Mouse (Mus musculus): ENCODE data around the gene Taf5.

Gene Taf5

DNA sequence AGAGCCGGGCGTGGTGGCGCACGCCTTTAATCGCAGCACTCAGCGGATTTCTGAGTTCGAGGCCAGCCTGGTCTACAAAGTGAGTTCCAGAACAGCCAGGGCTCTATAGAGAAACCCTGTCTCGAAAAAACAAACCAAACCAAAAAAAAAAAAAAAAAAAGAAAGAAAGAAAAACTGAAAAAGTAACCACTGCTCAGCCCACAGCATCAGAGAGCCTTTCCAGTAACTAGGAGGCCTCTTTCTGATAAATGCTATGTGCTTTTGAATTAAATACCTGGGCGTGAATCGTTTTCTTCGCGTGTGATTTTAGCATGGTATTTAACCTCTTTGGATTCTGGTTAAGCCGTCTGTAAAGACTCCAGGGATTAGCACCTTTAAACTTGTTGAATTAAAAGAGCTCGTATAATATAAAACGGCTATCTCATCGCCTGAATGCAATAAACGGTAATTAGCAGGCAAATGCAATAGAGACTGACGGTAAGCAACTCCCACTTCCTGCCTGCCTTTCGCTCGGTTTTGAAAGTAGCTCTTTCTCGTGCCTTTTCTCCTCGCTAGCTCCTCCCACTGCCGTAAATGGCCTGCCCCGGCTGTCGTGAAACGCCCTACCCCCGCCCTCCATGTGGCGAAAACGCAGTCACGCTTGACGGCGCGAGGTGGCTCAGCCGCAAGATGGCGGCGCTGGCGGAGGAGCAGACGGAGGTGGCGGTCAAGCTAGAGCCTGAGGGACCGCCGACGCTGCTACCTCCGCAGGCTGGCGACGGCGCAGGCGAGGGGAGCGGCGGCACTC, at the start of gene Taf5:
Gene Taf5 (plus strand): TSS at position 651 of the 787 bp plus-strand sequence.
- peak; percentile 95 to 98 for DNase-seq (ENCODE audit: low spot score in 2 of 2)

GRCm38 (mm10) chr19:47017831-47018230, 49.7 kb upstream of the Taf5 start:
- DNase-seq (ENCODE audit: low spot score in 2 of 2), result no peak

- DNase-seq (ENCODE audit: low spot score in 2 of 2), result no peak
These were observed 49.2 kb upstream of the Taf5 start for GRCm38 (mm10) chr19:47018330-47018729.

GRCm38 (mm10) chr19:47019326-47019725, 48.2 kb upstream of the Taf5 start:
- no peak for DNase-seq (ENCODE audit: low spot score in 2 of 2)

DNA sequence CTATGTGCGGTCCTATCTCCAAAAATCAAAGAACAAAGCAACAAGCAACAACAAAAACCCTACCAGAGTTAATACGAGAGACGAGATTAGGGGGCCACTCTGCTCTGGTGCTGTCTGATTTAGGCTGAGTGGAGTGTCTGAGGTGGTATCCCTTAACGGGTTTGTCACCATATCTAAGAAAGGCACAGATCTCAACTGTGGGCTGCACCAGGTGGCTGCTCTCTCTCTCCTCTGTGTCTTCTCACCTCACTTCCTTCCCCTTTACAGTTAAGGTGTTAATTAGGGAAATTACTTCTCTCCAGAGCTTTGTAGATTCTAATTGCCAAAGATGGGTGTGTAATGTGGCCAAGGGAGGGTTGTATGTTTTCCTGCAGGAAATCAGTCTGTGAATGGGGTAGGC, 44.8 kb upstream of the Taf5 start:
- DNase-seq (ENCODE audit: low spot score in 2 of 2), result no peak

DNA sequence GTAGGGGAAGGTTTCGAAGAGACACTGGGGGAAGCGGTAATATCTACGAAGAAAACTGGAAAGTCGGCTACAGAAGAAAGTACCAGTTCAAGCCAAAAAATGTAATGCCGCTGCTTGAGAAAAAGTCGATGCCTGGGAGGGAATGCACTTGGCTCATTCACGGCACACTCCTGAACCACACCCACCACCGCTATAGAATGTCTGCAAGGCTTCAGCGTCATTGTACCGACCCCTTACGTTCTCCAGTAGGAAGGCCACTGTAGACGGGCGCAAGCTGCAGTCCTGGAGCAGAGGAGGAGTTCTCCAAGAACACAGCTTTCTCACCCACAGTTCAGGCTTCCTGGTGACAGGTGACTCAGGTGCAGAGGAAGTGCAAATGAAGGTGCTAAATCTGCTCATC, 44.0 kb upstream of the Taf5 start:
- DNase-seq (ENCODE audit: low spot score in 2 of 2), result no peak

GRCm38 (mm10) chr19:47024954-47025353, 42.6 kb upstream of the Taf5 start:
- DNase-seq (ENCODE audit: low spot score in 2 of 2), result peak in 1 of 2 experiments; percentile 33

DNA sequence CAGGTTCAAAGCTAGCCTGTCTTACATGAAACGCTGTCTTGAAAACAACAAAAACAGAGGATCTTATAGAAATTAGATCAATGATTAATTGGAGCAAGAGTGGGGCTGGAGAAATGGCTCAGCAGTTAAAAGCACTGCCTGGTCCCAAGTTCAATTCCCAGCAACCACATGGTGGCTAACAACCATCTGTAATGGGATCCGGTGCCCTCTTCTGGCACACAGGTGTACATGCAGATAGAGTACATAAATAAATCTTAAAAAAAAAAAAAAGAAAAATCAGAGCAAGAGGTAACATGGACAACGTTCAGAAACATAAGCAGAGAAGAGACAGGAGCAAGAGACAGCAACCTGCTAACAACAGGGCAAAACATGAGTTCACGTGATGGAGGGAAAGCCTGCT, 41.0 kb upstream of the Taf5 start:
- DNase-seq (ENCODE audit: low spot score in 2 of 2), result no peak

DNA sequence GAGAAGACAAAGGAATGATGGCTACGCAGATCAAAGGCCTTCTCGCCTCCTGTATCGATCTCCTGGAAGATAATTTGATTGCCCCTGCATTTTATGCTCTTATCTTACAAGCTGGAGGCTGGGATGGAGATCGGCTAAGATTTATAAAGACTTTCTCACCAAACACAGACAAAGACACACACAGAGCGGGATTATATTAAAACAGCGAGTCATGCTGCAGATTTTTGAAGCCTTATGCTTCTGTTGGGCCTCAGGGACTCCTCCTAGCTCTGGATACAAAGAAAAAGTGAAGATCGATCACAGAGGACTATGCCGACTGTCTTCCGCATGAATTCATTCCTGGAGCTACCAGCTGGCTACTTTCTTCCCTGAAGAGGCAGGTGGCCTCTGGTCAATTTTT, 37.8 kb upstream of the Taf5 start:
- no peak for DNase-seq (ENCODE audit: low spot score in 2 of 2)

- no peak for DNase-seq (ENCODE audit: low spot score in 2 of 2)
These were observed 35.8 kb upstream of the Taf5 start for GRCm38 (mm10) chr19:47031770-47032169.

GRCm38 (mm10) chr19:47034916-47035315, 32.6 kb upstream of the Taf5 start:
- DNase-seq (ENCODE audit: low spot score in 2 of 2), result peak; percentile 63 to 64

GRCm38 (mm10) chr19:47036596-47036995, 30.9 kb upstream of the Taf5 start:
- DNase-seq (ENCODE audit: low spot score in 2 of 2), result no peak

- no peak for DNase-seq (ENCODE audit: low spot score in 2 of 2)
These were observed 26.6 kb upstream of the Taf5 start for GRCm38 (mm10) chr19:47040720-47041473.

DNA sequence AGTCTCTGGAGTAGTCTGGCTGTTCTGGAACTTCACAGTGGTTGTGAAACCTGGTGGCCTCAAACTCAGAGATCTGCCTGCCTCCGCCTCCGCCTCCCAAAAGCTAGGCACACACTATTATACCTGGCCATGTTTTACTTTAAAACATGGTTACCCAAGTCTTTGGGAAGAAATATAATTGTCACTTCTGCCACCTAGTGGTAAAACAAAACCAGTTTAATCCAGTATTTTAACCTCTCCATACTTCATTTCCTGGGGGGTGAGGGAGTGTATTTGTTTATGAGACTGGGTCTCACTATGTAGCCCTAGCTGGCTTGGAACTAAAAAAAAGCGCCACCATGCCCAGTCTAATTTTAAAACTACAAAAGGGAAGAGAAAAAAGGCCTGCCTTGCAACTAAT, 23.9 kb upstream of the Taf5 start:
- DNase-seq (ENCODE audit: low spot score in 2 of 2), result no peak

DNA sequence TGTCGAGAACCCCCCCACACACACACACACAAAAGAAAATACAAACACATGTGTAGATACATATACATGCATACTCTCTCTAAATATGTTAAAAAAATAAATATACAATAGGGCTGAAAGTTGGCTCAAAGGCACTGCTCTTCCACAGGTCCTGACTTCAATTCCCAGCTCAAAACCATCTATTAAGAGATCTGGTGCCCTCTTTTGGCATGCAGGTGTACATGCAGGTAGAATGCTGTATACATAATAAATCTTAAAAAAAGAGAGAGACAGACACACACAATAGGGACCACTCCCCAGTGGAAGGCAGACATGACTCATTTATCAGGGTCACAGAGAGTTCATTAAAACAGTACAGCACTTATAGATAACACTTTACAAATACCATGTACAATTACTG, 21.2 kb upstream of the Taf5 start:
- no peak for DNase-seq (ENCODE audit: low spot score in 2 of 2)

- no peak for DNase-seq (ENCODE audit: low spot score in 2 of 2)
These were observed 20.2 kb upstream of the Taf5 start for GRCm38 (mm10) chr19:47047236-47047833.

DNA sequence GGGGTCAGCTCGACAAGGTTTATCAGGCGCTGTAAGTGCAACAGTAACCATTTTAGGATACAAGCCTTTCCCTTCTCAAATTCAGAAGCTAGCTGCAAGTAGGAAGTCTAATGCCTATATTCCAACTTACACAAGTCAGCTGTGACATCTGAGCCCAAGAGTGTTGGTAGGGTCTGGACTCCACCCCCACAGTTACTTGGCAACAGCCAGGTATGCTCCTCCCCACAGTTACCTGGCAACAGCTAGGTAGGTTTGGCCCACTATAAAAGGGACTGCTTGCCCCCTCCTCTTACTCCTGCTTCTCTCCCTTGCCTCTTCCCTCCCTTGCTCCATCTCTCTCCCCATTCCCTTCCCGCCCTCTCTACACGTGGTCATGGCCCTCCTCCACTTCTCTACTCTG, 18.5 kb upstream of the Taf5 start:
- DNase-seq (ENCODE audit: low spot score in 2 of 2), result no peak

DNA sequence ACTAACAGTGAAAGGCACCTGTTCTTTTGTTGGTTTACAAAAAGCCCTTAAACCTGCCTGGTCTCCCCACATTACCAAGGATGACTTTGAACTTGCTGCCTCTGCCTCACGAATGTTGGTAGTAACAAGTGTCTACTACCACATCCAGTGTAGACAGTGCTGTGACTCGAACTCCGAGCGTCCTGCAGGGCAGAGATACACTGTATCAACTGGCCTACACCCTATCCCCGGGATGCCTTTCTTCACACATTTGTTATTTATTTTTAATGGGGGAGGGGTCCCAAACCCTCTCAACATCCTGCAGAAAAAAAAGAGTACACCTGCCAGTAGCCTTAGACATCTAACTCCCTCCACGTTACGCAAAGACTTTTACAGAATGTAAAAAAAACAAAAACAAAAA, 17.7 kb upstream of the Taf5 start:
- no peak for DNase-seq (ENCODE audit: low spot score in 2 of 2)

- peak; percentile 84 for DNase-seq (ENCODE audit: low spot score in 2 of 2)
These were observed 17.1 kb upstream of the Taf5 start, which contains the start of gene Pcgf6 for GRCm38 (mm10) chr19:47050271-47051032. TSS of gene Pcgf6 (minus strand) at chr19:47050906.

DNA sequence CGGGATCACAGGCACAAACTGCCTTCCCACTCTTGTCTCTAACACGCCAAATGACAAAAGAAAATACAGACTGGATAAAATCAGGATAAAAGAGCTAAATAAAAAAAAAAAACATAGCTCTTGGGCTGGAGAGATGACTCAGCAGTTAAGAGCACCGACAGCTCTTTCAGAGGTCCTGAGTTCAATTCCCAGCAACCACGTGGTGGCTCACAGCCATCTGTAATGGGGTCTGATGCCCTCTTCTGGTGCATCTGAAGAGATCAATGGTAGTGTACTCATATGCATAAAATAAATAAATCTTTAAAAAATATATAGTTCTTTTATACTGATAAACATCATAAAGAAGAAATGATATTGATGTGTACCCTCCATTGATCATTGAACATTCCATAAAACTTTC, 14.6 kb upstream of the Taf5 start:
- no peak for DNase-seq (ENCODE audit: low spot score in 2 of 2)

GRCm38 (mm10) chr19:47053471-47053870, 14.1 kb upstream of the Taf5 start:
- DNase-seq (ENCODE audit: low spot score in 2 of 2), result no peak

GRCm38 (mm10) chr19:47057684-47058083, 9.9 kb upstream of the Taf5 start:
- DNase-seq (ENCODE audit: low spot score in 2 of 2), result no peak

Data from right cerebral cortex, adult 2 months (tissue).